Mouse (Mus musculus): ENCODE results near the gene Upp1.

Gene Upp1

GRCm38 (mm10) chr11:9159953-9160352 lies 42.0 kb downstream of the Upp1 start:
- no peak for DNase-seq (ENCODE audit: low read depth)

GRCm38 (mm10) chr11:9167331-9167730 lies 49.4 kb downstream of the Upp1 start:
- DNase-seq (ENCODE audit: low read depth), result no peak

GRCm38 (mm10) chr11:9181477-9181876 lies 63.6 kb downstream of the Upp1 start:
- no peak for DNase-seq (ENCODE audit: low read depth)

All from c-Kit-positive CD71-positive TER-119-negative erythroid progenitor cells, embryonic 14.5 days (primary cell).